Comparison of ENCODE assay signal across 16 mouse cellular contexts in the genomic region with DNA sequence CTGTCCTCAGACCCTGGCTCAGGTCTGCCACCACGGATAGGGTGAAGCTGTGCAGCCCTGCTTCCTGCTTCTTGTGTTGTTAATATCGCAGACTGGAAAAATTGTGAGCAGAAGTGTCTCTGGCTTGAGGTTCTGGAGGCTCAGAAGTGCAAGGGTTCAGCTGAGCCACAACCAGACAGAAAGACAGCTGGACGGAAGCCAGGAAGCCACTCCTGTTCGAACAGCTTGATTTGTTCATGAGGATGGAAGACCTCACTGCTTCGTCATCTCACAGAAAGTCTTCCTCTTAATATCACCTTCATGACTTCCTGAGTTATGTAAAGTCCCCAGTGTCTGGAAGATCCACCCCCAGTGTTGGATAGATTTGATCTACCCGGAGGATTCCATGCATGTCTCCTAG.
DNase-seq lines count a peak whose midpoint lies in the region; ATAC-seq lines count a peak whose summit lies in the region.
"Had no signal": no experiment of that assay in that cellular context is flagged by ENCODE, and none has a peak within 500 bp of the region (broad histone marks: within the 10 kb centered on the region; RNA-seq: fewer than 3 reads in every experiment).

No protein-coding gene starts in this region.

- H3K27me3 ChIP-seq in hindbrain, embryonic 10.5 days (ENCODE audit: insufficient read depth, poor library complexity, severe bottlenecking): peaks cover 9% of the 10 kb centered on the region; the same call in 1 of the 2 replicates
- no peaks in the 10 kb centered on the region for H3K27me3 ChIP-seq in hindbrain, embryonic 16.5 days (replicated peaks; ENCODE audit: control insufficient read depth, insufficient read depth, low read length)
- H3K27me3 ChIP-seq: CH12.LX; hindbrain, embryonic 15.5 days; Patski had no signal

- WGBS in hindbrain, embryonic 10.5 days: 87% methylated on average over 6 of the region's 6 CpGs
- 65% methylated on average over 6 of the region's 6 CpGs for WGBS in hindbrain, embryonic 16.5 days

- H3K27ac ChIP-seq in hindbrain, embryonic 10.5 days: peak overlapping the region; percentile 60
- H3K27ac ChIP-seq in hindbrain, embryonic 16.5 days (ENCODE audit: low read depth, low read length): no peak overlapping the region
- H3K27ac ChIP-seq: hindbrain, embryonic 15.5 days; kidney, postnatal 0 days; liver, embryonic 14.5 days had no signal

- peaks cover 15% of the 10 kb centered on the region for H3K9me3 ChIP-seq in hindbrain, embryonic 10.5 days
- peaks cover 6% of the 10 kb centered on the region for H3K9me3 ChIP-seq in hindbrain, embryonic 16.5 days (ENCODE audit: control insufficient read depth, low read length)
- H3K9me3 ChIP-seq: hindbrain, embryonic 15.5 days had no signal

- no peaks in the 10 kb centered on the region for H3K36me3 ChIP-seq in hindbrain, embryonic 10.5 days
- no peaks in the 10 kb centered on the region for H3K36me3 ChIP-seq in hindbrain, embryonic 16.5 days (ENCODE audit: control insufficient read depth, insufficient read depth, low read length)
- H3K36me3 ChIP-seq: hindbrain, embryonic 15.5 days had no signal

- no peak overlapping the region for H3K9ac ChIP-seq in hindbrain, embryonic 16.5 days (ENCODE audit: low read depth, low read length)
- H3K9ac ChIP-seq: hindbrain, embryonic 15.5 days; liver, embryonic 14.5 days had no signal

- no peak for ATAC-seq in hindbrain, embryonic 16.5 days
- ATAC-seq: Patski had no signal

- peaks cover 41% of the 10 kb centered on the region for H3K4me1 ChIP-seq in hindbrain, embryonic 10.5 days (replicated peaks)
- peaks cover 11% of the 10 kb centered on the region for H3K4me1 ChIP-seq in hindbrain, embryonic 16.5 days (ENCODE audit: control insufficient read depth, insufficient read depth, low read depth, low read length)

- H3K4me3 ChIP-seq in hindbrain, embryonic 10.5 days: no peak overlapping the region
- no peak overlapping the region for H3K4me3 ChIP-seq in hindbrain, embryonic 16.5 days (ENCODE audit: low read length)
- H3K4me3 ChIP-seq: erythroblast, embryonic 14.5 days; hindbrain, embryonic 15.5 days had no signal

- DNase-seq in hindbrain, embryonic 10.5 days (ENCODE audit: low spot score): no peak
- peak; percentile 21 for DNase-seq in thymus, postnatal 0 days (ENCODE audit: low spot score)
- no peak for DNase-seq in thymus, adult 18-20 months
- peak; percentile 37 for DNase-seq in heart, postnatal 4 days
- DNase-seq in thymus, postnatal 4 days: peak; percentile 33
- DNase-seq in gastrocnemius, postnatal 4 days (ENCODE audit: low spot score in 2 of 2): no peak
- DNase-seq: adrenal gland, adult 2 months; cerebellum, postnatal 36 days; gastrocnemius, postnatal 36 days had no signal

- H3K4me2 ChIP-seq in hindbrain, embryonic 16.5 days (ENCODE audit: low read length): no peak overlapping the region
- H3K4me2 ChIP-seq: hindbrain, embryonic 15.5 days had no signal

Comparison
In these comparisons a context has a peak if more than half of its experiments do, and no peak if none do; other contexts are left out.
1. DNase-seq: peak in thymus, postnatal 0 days (single experiment), heart, postnatal 4 days (single experiment) and thymus, postnatal 4 days (single experiment); none in hindbrain, embryonic 10.5 days (single experiment), thymus, adult 18-20 months (0 of 2) and gastrocnemius, postnatal 4 days (0 of 2).